Mouse (Mus musculus) gastrocnemius, postnatal 36 days (tissue): ENCODE measurements around the gene Sfpq. TPM values are rescaled to one million over a fixed set of nuclear protein-coding genes. Genes with fewer than 3 reads are reported as not detected.

Source experiments
- DNase-seq, 2 experiments: peaks; one replicate each; pipeline ENCODE4 v3.0.0; 2022
- intact Hi-C: fragments of 180-260 bp; cut with DNase I; formaldehyde crosslinking; loops from one replicate; pipeline ENCODE4 v1.15.1; 2025
- total RNA-seq, 2 experiments: library from RNA; stranded (reverse); gene quantifications; 2 replicates each; pipeline ENCODE4 v1.2.3; 2021

Sfpq gene
- total RNA-seq, 2 experiments from 2014 or later = 46.7 to 58.7 TPM

DNA sequence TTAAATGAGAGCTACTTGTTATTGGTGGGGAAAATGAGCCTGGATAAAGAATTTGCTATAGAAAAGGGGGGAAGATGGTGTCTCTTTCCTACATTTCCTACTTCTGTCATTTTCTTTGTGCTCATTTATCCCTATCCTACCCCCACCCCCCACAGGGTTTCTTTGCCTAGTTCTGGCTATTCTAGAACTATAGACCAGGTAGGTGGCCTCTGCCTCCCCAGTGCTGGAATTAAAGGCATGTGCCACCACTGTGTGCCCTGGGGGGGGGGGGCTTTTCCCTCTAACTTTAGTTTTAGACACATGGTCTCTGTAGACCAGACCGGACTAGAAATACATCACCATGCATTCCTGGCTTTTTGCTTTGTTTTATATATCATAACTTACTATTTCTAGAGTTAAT is 3.1 kb downstream of the Sfpq start:
- no peak for DNase-seq
- intact Hi-C loops = no loop called here

DNA sequence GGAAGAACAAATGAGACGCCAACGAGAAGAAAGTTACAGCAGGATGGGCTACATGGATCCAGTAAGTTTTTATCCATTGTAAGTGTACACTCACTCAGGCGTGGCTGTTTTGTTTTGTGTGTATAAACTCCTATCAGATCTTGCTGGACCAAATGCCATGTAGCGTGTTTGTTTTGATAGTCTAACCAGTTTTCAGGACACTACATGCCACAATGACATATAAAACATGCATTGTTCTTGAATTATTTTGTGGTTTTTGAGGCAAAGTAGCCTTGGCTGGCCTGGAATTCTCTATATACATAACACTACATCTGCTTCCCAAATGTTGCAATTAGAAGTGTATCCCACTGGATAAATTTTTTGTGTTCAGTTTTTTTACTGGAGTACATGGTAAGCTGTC is 5.7 kb downstream of the Sfpq start:
- DNase-seq = no peak
- intact Hi-C loops = no loop called here

DNA sequence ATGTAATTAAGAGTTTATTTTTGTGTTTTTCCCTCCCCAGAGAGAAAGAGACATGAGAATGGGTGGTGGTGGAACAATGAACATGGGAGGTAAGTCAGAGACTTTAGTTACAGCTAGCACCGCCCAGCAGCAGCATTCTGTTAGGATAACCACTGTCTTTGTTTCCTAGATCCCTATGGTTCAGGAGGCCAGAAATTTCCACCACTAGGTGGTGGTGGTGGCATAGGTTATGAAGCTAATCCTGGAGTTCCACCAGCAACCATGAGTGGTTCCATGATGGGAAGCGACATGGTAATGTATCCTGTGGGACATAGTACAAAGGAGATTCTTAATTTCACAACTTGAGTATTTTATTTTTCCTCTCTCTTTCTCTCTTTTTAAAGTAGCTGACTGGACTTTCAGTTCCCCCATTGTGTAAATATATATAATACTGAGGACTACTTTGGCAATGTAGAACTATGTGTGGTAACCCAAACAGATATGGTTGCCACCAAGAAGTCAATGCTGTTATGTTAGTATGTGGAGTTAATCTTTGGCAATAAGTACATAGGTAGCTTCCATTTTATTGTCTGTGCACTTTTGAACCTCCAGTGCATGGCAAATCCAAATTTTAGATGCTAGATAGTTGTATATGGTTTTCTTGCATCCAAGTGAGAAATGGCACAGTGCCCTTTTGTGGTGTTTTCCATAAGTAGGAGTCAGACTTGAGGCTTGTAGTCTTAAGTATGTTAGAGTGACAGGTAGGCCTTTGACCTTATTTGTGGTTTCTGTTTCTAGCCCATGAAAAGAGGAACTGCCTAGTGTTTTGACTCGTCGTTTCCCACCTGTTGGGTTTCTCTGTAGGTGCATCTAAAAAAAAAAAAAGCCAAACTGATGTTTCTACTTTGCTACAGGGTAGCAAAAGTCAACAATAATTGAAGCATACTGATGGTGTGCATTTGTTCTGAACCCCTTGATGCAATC is 6.4 kb downstream of the Sfpq start:
- no peak for DNase-seq

DNA sequence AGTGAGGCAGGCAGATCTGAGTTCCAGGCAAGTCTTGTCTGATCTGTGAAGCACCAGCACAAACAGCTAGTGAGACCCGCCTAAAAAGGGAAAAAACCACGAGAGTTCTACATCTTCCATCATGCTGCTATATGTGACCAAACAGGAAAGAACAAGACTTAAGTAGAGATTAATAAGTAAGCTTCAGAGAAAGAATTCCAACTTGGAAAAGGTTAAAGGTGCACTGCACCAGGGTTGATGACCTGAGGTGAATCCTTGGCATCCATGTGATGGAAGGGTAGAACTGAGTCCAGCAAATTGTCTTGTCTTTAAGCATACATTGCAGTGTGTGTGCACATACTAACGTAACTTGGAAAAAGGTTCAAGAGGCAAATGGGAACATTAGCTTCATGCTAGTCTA is 16.0 kb downstream of the Sfpq start:
- DNase-seq = no peak
- intact Hi-C loops = no loop called here

More for the DNA sequence above, 6.4 kb downstream of the Sfpq start:
- intact Hi-C loops = no loop called here

DNA sequence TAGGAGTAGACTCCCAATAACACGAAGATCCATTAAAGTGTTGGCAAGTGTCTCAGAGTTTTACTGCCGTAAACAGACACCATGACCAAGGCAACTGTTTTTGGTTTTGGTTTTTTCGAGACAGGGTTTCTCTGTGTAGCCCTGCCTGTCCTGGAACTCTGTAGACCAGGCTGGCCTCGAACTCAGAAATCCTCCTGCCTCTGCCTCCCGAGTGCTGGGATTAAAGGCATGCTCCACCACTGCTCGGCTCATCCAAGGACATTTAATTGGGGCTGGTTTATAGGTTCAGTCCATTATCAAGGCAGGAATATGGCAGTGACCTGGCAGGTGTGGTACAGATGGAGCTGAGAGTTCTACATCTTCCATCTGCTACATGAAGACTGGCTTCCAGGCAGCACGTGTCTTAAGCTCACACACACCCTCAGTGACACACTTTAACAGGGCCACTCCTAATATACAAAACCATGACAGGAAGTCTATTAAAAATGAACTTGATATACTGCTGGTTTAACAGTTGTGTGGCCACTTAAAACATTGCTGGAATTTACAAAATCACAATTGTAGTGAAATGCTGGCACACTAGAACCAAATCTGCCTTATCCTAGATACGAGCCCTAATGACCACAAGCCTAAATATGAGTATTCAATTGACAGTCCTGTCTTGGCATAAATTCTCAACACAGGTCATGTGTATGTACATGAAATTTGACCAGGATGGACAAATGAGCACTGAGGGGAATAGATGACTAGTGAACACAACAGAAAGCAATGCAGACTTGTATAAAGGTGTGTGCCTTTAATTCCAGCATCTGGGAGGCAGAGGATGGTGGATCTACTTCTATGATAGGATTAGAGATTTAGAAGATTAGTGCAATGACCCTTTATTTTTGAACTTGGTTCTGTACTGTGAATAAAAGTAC is 17.0 kb downstream of the Sfpq start:
- DNase-seq = no peak
- intact Hi-C loops = no loop called here

DNA sequence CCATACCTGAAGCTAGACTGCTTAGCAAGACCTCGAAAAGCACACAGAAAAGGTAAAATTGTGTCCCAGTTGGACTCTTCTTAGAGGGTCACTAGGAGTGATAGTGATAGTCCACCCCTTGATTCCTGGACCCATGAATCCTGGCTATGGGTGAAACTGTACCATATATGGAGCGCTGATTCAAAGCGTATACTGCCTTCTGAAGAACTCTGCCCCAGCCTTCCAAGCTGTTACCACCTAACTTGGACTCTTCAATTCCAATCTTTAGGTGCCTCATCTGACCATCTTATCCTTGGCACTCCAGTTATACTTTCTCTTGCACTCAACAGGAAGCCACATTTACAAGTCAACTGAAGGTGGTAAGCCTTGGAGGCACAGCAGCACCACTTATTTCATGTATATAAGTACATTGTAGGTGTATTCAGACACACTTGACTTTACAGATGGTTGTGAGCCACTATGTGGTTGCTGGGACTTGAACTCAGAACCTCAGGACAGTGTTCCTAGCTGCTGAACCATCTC is 17.8 kb downstream of the Sfpq start:
- no peak for DNase-seq
- intact Hi-C loops = no loop called here

DNA sequence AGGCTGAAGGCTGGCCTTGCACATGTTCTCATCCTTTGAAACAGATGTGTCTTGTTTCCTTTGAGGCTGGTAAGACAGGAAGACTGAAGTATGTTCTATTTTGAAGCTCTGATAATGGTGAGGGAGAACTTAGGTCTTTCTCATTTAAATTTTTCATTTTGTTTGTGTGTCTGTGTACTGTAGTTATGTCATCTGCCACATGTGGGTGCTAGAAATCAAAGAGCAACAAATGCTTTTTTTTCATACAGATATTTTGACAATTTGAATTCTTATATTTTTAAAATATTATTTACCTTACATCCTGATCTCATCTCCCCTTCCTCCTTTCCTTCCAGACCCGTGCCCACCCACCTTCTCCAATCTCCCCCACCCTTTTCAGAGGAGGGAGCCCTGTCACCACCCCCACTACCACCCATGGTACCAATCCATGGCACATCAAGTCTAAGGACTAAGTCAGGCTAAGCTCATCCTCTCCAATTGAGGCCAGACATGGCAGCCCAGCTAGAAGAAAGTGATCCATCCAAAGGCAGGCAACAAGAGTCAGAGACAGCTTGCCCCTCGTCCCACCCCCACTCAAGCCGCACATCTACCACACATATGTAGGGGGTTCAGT is 18.9 kb downstream of the Sfpq start:
- DNase-seq = no peak
- intact Hi-C loops = no loop called here

DNA sequence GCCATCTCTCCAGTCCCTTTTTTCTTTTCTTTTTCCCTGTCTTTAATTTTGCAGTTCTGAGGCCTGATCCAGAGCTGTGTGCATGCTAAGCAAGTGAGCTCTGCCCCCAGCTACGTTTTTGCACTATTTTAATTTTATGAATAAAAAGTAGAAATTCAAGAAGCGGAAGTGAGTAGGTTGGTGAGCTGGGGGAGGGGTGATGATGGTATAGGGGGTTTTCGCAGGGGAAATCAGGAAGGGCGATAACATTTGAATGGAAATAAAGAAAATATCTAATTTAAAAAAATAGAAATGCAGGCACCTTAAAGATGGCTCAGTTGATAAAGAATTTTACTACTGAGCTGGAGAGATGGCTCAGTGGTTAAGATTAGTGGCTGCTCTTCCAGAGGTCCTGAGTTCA is 22.4 kb downstream of the Sfpq start:
- no peak for DNase-seq
- intact Hi-C loops = no loop called here

DNA sequence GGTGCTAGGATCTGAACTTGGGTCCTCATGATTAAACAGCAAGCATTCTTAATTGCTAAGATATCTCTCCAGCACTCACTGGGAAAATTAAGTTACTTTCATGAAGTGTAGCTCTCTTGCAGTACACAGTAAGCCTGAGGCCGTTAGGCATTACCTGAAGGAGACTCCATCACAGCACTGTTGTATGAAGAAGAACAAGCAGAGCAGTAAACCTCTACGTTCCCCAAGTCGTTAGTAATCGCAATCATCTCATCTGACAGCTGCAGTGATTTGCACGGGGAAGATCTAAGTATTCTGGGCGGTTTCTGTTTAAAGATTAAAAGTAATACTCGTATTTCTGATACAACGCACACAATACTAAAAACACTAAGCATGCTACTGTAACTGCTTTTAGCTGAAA is 30.0 kb downstream of the Sfpq start:
- no peak for DNase-seq
- intact Hi-C loops = no loop called here

DNA sequence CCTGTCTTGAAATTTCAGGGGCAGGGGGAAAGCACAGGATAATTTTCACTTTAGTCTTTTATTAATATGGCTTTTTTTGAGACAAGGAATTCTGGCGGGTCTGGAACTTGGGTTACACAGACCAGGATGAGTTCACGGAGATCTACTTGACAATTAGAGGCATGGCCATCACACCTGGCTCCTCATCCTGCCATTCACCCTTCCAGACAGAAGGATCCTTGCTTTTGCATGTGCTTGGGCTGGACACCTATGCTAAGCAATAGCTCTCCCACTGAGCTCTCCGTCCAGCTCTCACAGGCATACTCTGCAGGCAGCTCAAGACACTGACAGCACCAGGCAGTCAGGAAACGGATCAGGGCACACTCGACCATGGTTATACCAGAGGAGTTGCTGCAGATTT is 31.9 kb downstream of the Sfpq start:
- intact Hi-C loops = no loop called here
- no peak for DNase-seq

DNA sequence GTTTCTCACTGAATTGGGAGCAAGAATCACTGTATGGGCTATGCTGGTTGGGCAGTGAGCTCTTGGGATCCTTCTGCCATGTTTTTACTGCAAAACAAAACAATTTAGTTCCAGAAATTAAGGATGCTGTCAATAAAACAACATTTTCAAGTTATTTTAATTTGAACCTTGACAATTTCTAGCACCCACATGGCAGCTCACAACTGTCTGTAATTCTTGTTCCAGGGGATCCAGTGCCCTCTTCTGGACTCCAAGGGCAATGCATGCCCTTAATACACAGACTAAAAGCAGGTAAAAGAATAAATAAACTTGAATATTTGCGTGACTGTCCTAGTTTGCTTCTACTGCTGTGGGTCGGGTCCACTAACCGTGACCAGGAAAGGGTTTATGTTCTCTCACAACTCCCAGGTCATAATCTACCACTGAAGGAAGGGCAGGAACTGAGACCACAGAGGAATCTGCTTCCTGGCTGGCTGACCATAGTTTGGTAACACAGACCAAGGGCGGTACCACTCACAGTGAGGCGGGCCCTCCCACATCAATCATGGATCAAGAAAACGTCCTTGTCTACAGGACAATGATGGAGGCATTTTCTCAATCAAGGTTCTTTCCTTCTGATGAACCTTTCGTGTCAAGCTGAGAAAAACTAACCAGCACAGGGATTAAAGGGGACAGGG is 33.5 kb downstream of the Sfpq start:
- no peak for DNase-seq
- intact Hi-C loops = no loop called here

DNA sequence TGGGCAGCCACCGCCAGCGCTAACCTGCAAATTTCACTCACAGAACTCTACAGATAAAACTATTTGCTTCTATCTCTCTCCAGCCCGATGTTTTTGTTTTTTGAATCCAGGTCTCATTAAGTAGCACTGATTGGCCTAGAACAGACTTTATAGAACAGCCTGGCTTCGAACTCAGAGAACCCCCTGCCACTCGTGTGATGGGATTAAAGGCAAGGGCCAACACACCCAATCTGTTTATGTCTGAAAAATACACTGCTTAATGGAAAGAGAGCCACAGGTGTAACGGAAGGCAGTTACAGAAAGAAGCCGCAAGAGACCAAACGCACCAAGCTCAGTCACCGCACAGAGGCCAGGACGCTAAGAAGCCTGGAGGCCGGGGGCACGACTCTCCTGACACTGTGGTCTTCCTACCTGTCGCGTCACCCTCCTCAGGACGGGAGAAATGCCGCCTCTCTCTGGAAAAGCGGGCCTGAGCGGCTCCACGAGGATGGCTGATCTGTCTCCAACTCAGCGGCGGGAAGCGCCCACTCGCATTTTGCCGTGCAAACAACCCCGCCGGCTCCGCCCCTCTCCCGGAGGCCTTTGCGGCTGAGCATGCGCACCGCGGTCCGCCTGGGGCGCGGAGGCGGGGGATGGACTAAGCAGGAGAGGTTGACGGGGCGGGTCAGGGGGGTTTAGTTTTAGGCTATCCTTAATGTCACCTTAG is 39.6 kb downstream of the Sfpq start, which contains the start of gene Zmym1:
Zmym1 (minus strand) TSS at position 568 of the 706 bp plus-strand sequence.
- intact Hi-C loops = no loop called here
- DNase-seq = peak; percentile 81 to 88

DNA sequence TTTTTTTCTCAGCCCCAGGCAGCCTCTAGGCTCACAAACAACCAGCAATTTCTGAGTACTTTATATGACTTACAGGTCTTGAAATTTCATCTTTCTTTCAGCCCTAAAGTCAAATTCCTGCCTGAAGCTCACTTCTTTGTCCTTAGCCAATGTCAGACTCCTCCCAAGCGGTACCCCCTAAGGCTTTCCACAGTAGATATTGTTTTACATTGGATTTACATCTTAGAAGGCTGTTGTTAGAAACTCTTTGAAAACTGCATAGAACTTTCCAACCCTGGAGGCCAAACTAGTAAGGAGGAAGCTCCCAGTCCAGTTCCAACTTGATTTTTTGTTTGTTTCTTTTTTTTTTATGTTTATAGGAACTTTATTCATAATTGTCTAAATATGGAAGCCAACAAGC is 42.9 kb downstream of the Sfpq start:
- no peak for DNase-seq
- intact Hi-C loops = no loop called here

DNA sequence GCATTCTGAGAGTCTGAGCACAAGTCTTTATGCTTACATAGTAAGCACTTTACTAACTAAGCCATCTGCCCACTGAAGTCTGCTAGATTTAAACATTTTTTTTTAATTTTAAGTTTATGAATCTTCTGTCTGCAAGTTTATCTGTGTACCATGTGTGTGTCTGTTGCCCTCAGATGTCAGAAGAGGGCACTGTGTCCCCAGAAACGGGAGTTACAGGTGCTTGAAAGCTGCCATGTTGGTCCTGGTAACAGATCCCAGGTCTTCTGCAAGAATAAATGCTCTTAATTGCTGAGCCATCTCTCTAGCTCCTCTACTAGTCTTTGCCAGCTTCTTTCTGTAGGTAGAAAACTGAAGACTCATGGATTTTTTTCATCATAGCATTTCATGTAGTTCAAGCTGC is 53.8 kb downstream of the Sfpq start:
- intact Hi-C loops = no loop called here
- no peak for DNase-seq

DNA sequence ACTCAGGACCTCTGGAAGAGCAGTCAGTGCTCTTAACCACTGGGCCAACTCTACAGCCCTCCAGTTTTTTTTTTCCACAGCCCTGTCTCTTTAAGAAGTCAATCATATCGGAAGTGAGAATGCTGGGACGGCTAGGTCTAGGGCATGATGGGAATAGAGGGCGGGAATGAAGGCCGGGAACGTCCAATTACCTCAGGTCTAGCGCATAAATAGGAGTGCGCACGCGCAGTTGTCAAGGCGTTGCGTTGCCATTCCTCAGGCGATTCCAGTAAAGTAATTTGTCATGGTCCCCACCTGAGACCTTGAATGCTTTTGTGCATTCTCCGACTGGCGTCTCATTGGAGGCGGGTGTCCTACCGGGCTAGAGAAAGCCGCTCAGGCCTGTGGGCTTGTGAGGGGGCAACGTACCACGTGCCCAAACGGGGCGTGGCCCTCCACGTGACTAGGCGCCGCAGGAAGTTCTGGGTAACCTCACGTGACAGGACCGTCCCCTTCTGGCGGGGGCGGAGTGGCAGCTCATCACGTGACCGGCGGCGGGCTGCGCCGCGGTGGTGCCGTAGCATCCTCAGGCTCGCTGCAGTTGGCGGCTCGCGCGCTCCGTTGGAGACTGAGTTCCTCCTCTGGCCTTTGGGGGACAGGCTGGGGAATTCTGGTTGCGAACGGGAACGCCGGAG is 55.9 kb downstream of the Sfpq start, which contains the start of gene Zmym6:
Zmym6 (plus strand) TSS at position 509 of the 674 bp plus-strand sequence.
- intact Hi-C loops = no loop called here
- peak; percentile 89 to 90 for DNase-seq

DNA sequence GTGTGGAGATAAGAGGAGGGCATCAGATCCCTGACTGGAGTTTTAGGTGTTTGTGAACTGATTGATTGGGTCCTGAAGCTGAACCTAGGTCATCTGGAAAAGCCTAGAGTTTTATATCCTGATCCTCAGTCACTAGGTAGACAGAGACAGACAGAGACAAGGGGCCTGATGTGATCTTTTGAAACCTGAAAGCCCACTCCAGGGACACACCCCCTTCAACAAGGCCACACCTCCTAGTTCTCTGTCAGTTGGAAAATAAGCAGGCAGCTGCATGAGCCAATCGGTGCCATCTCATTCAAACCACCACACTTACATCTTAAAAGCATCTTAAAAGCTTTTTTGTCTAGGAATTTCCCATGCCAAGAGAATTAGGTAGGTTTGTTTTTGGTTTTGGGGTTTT is 59.7 kb downstream of the Sfpq start:
- intact Hi-C loops = no loop called here
- DNase-seq = no peak

DNA sequence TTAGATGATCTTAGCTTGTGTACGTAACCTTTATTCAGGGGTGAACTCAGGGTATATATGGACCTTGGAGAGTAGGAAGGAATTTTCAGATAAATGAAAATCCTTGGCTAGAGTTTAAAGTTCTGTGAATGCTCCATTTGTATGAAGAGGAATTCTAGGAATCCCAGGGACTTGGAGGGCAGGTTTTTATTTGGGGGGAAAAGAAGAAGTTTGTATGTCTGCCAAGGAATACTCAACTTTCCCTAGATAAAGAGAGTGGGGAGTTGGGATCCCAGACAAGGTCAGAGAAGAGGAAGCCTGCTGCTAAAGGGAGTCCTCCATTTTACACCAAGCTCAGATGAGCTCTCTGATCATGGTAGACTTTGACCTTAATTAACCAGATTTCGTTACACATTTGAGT is 62.0 kb downstream of the Sfpq start:
- no peak for DNase-seq
- intact Hi-C loops = no loop called here

DNA sequence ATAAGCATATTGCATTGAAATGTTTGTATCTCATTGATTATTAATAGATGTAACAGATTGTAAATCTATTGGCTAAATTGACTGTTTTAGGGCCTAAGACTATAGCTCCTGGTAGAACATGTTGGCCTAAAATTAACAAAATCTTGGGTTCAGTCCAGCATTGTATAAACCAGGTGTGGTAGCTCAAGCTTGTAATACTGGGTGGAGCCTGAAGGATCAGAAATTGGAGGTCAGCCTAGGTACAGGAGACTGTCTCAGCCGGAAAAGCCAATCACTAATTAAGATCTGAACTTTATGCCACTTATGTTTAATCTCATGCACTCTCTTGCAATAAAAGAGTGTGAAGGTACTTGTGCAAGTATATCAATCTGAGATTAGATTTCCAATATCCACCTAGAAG is 64.6 kb downstream of the Sfpq start:
- no peak for DNase-seq
- intact Hi-C loops = no loop called here
